Mouse (Mus musculus) thymus, adult 2 months (tissue): ENCODE measurements around the gene Nkain2.

Source experiments
- CTCF ChIP-seq: fragments of 200-500 bp; IDR thresholded peaks from 2 replicates; pipeline ENCODE4 v1.5.1; 2012; ENCODE audit warnings: mild to moderate bottlenecking, control low read depth, low read length, moderate library complexity, borderline replicate concordance; ENCODE audit not compliant: control insufficient read depth, poor library complexity, insufficient read depth; ENCODE audit errors: extremely low read depth
- POLR2A ChIP-seq: fragments of 200-500 bp; IDR thresholded peaks from 2 replicates; pipeline ENCODE4 v1.6.1; 2012; ENCODE audit warnings: mild to moderate bottlenecking, low read length, control low read depth, moderate library complexity; ENCODE audit not compliant: control insufficient read depth, poor library complexity, insufficient read depth; ENCODE audit errors: extremely low read depth

GRCm38 (mm10) chr10:31978387-31978786 is 911.9 kb downstream of the Nkain2 start:
- no peak for TF ChIP-seq CTCF
- TF ChIP-seq POLR2A: no peak
